Mouse (Mus musculus): ENCODE measurements around the gene Atg14.

DNA sequence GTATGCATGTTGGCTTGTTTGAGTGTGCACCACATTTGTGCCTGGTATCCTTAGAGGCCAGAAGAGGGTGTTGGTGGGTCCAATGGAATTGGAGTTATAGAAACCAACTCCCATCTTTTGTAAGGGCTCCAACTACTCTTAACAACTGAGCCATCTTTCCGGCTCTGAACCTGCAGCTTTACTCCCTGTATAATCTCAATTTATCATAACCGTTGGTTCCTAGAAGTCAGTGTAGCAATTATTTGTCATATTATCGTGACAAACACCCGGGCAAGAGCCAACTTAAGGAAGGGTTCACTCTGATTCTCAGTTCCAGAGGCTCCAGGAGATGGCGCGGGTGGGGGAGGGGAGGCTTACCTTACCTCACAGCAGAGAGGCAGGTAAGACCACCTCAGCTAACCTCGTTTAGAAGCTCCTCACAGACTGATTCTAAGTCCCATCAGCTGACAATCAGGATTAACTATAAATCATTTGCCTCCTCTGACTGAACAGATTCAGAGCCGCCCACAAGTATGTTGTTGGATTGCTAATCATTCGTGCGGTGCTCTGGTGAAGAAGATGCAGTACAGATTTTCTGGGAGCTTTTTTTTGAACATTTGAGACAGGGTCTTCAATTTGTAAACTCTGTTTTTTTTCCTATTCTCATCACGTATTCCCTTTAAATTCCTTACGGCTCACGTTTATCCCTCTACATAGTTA is 49.5 kb downstream of the Atg14 start:
- no peak for TF ChIP-seq POLR2A (IDR thresholded peaks at IDR 0.05; ENCODE audit: extremely low read depth, insufficient read depth, low read length)
- no peak for TF ChIP-seq CTCF (IDR thresholded peaks at IDR 0.05; ENCODE audit: extremely low read depth, insufficient read depth, low read length)

All from cortical plate, adult 2 months (tissue).